Mouse (Mus musculus) embryo, embryonic 11 days (tissue): ENCODE results near the gene Anxa6.

Experiments used
- DNase-seq: peaks from one replicate; pipeline ENCODE4 v3.0.0-alpha.2; 2015

The Anxa6 gene

GRCm38 (mm10) chr11:54988754-54989349 is 44.4 kb downstream of the Anxa6 start:
- DNase-seq: no peak

- no peak for DNase-seq
Observed at GRCm38 (mm10) chr11:54987974-54988373, 45.3 kb downstream of the Anxa6 start.

- DNase-seq: no peak
Observed at GRCm38 (mm10) chr11:54985086-54985485, 48.2 kb downstream of the Anxa6 start.

- no peak for DNase-seq
Observed at GRCm38 (mm10) chr11:54984581-54984980, 48.7 kb downstream of the Anxa6 start.

GRCm38 (mm10) chr11:54984085-54984484 is 49.2 kb downstream of the Anxa6 start:
- DNase-seq: peak; percentile 82

- no peak for DNase-seq
Observed at GRCm38 (mm10) chr11:54982520-54982919, 50.7 kb downstream of the Anxa6 start.

- DNase-seq: no peak
Observed at GRCm38 (mm10) chr11:54981630-54982029, 51.6 kb downstream of the Anxa6 start.

GRCm38 (mm10) chr11:54977385-54977937 is 55.8 kb downstream of the Anxa6 start:
- no peak for DNase-seq

GRCm38 (mm10) chr11:54976351-54976750 is 56.9 kb downstream of the Anxa6 start:
- no peak for DNase-seq

- no peak for DNase-seq
Observed at GRCm38 (mm10) chr11:54975756-54976155, 57.5 kb downstream of the Anxa6 start.

- DNase-seq: no peak
Observed at GRCm38 (mm10) chr11:54975340-54975739, 57.9 kb downstream of the Anxa6 start.

GRCm38 (mm10) chr11:54974639-54975038 is 58.6 kb downstream of the Anxa6 start:
- no peak for DNase-seq

GRCm38 (mm10) chr11:54973481-54974212 is 59.6 kb downstream of the Anxa6 start:
- peak; percentile 61 for DNase-seq

- no peak for DNase-seq
Observed at GRCm38 (mm10) chr11:54972789-54973188, 60.5 kb downstream of the Anxa6 start.

- no peak for DNase-seq
Observed at GRCm38 (mm10) chr11:54972049-54972723, 61.1 kb downstream of the Anxa6 start.

- no peak for DNase-seq
Observed at GRCm38 (mm10) chr11:54971365-54972048, 61.7 kb downstream of the Anxa6 start.

- no peak for DNase-seq
Observed at GRCm38 (mm10) chr11:54965234-54965633, 68.0 kb downstream of the Anxa6 start.

GRCm38 (mm10) chr11:54962810-54963209 is 70.4 kb downstream of the Anxa6 start, which contains the start of gene Tnip1:
Tnip1 (minus strand) TSS chr11:54962917.
- peak; percentile 10 for DNase-seq

- DNase-seq: no peak
Observed at GRCm38 (mm10) chr11:54961921-54962320, 71.3 kb downstream of the Anxa6 start.

GRCm38 (mm10) chr11:54961164-54961850 is 71.9 kb downstream of the Anxa6 start:
- no peak for DNase-seq

- no peak for DNase-seq
Observed at GRCm38 (mm10) chr11:54960251-54960650, 73.0 kb downstream of the Anxa6 start.

GRCm38 (mm10) chr11:54958571-54959073 is 74.6 kb downstream of the Anxa6 start:
- DNase-seq: no peak
